Mouse (Mus musculus) midbrain, postnatal 0 days (tissue): ENCODE results near the gene Mad1l1. TPM values are rescaled to one million over a fixed set of nuclear protein-coding genes. Genes with fewer than 3 reads are reported as not detected.

Experiments
- ATAC-seq: fragments of 200-750 bp; cut with Nextera tagmentation; 2 replicates; pipeline ENCODE4 v1.8.0; 2017; ENCODE audit warnings: moderate number of reproducible peaks, mild to moderate bottlenecking, moderate TSS enrichment, moderate library complexity; ENCODE audit not compliant: low FRiP score
- DNase-seq: peaks from one replicate; pipeline ENCODE4 v3.0.0-alpha.2; 2015; ENCODE audit warnings: low spot score
- H3K27ac ChIP-seq: fragments of 300-500 bp; sonication (generic); 2 replicates; pipeline ENCODE4 v1.5.1; 2014; ENCODE audit warnings: low read depth, mild to moderate bottlenecking, low read length, mixed read lengths
- H3K27me3 ChIP-seq: fragments of 300-500 bp; sonication (generic); 2 replicates; pipeline ENCODE4 v1.6.1; 2014; ENCODE audit warnings: low read length, control low read depth, mixed read lengths; ENCODE audit not compliant: insufficient read depth
- H3K36me3 ChIP-seq: fragments of 300-500 bp; sonication (generic); 2 replicates; pipeline ENCODE4 v1.6.1; 2014; ENCODE audit warnings: low read length, control low read depth, mixed read lengths; ENCODE audit not compliant: insufficient read depth
- H3K4me1 ChIP-seq: fragments of 300-500 bp; sonication (generic); 2 replicates; pipeline ENCODE4 v1.6.1; 2014; ENCODE audit warnings: mild to moderate bottlenecking, control low read depth, antibody characterized with exemption, low read length, mixed read lengths; ENCODE audit not compliant: insufficient read depth
- H3K4me2 ChIP-seq: fragments of 300-500 bp; sonication (generic); 2 replicates; pipeline ENCODE4 v1.6.1; 2014; ENCODE audit warnings: low read depth, mild to moderate bottlenecking, low read length, mixed read lengths; ENCODE audit not compliant: poor library complexity, severe bottlenecking
- H3K4me3 ChIP-seq: fragments of 300-500 bp; sonication (generic); 2 replicates; pipeline ENCODE4 v1.5.1; 2014; ENCODE audit warnings: low read depth, mild to moderate bottlenecking, low read length, moderate library complexity
- H3K9ac ChIP-seq: fragments of 300-500 bp; sonication (generic); replicated peaks from 2 replicates; pipeline ENCODE4 v1.6.1; 2014; ENCODE audit warnings: mild to moderate bottlenecking, low read length, moderate library complexity, mixed read lengths; ENCODE audit not compliant: poor library complexity, severe bottlenecking
- H3K9me3 ChIP-seq: fragments of 300-500 bp; sonication (generic); 2 replicates; pipeline ENCODE4 v1.6.1; 2016; ENCODE audit warnings: low read length, control low read depth
- CTCF ChIP-seq: IDR thresholded peaks from 2 replicates; pipeline ENCODE4 v1.5.1; 2016; ENCODE audit warnings: antibody characterized with exemption, mild to moderate bottlenecking
- WGBS: fragments of 180-500 bp; shearing (Covaris S2); extraction: QIAGEN DNeasy Blood & Tissue Kit; methylation state at CpG from one replicate; pipeline ENCODE4 v1.1.7; 2014; 5-methylcytosine and 5-hydroxymethylcytosine counted together
- polyA plus RNA-seq: library from polyadenylated mRNA; unstranded; fragments of >200 nt; fragmentation: Nextera tagmentation; extraction: Ambion mirVana; gene quantifications from 2 replicates; pipeline ENCODE4 v1.2.1, GENCODE M21; 2015
- total RNA-seq: library from RNA; depleted of rRNA; stranded (reverse); fragments of >200 nt; gene quantifications from 2 replicates; pipeline ENCODE4 v1.2.3, GENCODE M21; 2014

Gene Mad1l1
- total and polyA plus RNA-seq, 2 experiments from 2014 or later: 25.9 to 33.5 TPM

GRCm38 (mm10) chr5:140167080-140167479 lies 154.3 kb downstream of the Mad1l1 start:
- DNase-seq (no peak), ATAC-seq (no peak)
- WGBS: 93% methylated on average over 6 of the region's 6 CpGs
- TF ChIP-seq CTCF: no peak
- no peak overlapping the region for H3K27ac ChIP-seq
- no peak overlapping the region for H3K9ac ChIP-seq
- H3K4me2 ChIP-seq: no peak overlapping the region
- no peaks in the 10 kb centered on the region for H3K27me3 ChIP-seq
- no peaks in the 10 kb centered on the region for H3K36me3 ChIP-seq
- no peaks in the 10 kb centered on the region for H3K4me1 ChIP-seq
- no peak overlapping the region for H3K4me3 ChIP-seq
- no peaks in the 10 kb centered on the region for H3K9me3 ChIP-seq

- H3K27ac ChIP-seq: no peak overlapping the region
- no peaks in the 10 kb centered on the region for H3K4me1 ChIP-seq
- TF ChIP-seq CTCF: no peak
- no peak for DNase-seq
- no peak overlapping the region for H3K4me2 ChIP-seq
- no peak overlapping the region for H3K9ac ChIP-seq
- no peak overlapping the region for H3K4me3 ChIP-seq
- no peaks in the 10 kb centered on the region for H3K27me3 ChIP-seq
- no peak for ATAC-seq
- no peaks in the 10 kb centered on the region for H3K9me3 ChIP-seq
- 81% methylated on average over 6 of the region's 6 CpGs for WGBS
- no peaks in the 10 kb centered on the region for H3K36me3 ChIP-seq
These were observed 157.4 kb downstream of the Mad1l1 start for GRCm38 (mm10) chr5:140163947-140164346.

- ATAC-seq (no peak), DNase-seq (no peak)
- no peaks in the 10 kb centered on the region for H3K27me3 ChIP-seq
- no peak for TF ChIP-seq CTCF
- H3K9ac ChIP-seq: no peak overlapping the region
- H3K4me3 ChIP-seq: no peak overlapping the region
- H3K36me3 ChIP-seq: no peaks in the 10 kb centered on the region
- no peak overlapping the region for H3K27ac ChIP-seq
- H3K4me1 ChIP-seq: no peaks in the 10 kb centered on the region
- no peak overlapping the region for H3K4me2 ChIP-seq
- H3K9me3 ChIP-seq: no peaks in the 10 kb centered on the region
- WGBS: 44% methylated on average over 6 of the region's 6 CpGs
These were observed 159.1 kb downstream of the Mad1l1 start for GRCm38 (mm10) chr5:140162071-140162845.

GRCm38 (mm10) chr5:140159007-140159406 lies 162.3 kb downstream of the Mad1l1 start:
- 91% methylated on average over 4 of the region's 4 CpGs for WGBS
- Histone ChIP-seq H3K27ac (no peak overlapping the region), H3K9me3 (no peaks in the 10 kb centered on the region), H3K9ac (no peak overlapping the region), H3K4me1 (no peaks in the 10 kb centered on the region), H3K27me3 (no peaks in the 10 kb centered on the region), H3K4me3 (no peak overlapping the region), H3K36me3 (no peaks in the 10 kb centered on the region), H3K4me2 (no peak overlapping the region)
- ATAC-seq (no peak), DNase-seq (no peak)
- no peak for TF ChIP-seq CTCF

GRCm38 (mm10) chr5:140157886-140158627 lies 163.3 kb downstream of the Mad1l1 start:
- ATAC-seq: no peak
- no peaks in the 10 kb centered on the region for H3K9me3 ChIP-seq
- no peak overlapping the region for H3K4me2 ChIP-seq
- no peaks in the 10 kb centered on the region for H3K36me3 ChIP-seq
- no peak overlapping the region for H3K4me3 ChIP-seq
- no peak overlapping the region for H3K27ac ChIP-seq
- no peak for DNase-seq
- no peaks in the 10 kb centered on the region for H3K4me1 ChIP-seq
- no peak for TF ChIP-seq CTCF
- H3K27me3 ChIP-seq: no peaks in the 10 kb centered on the region
- WGBS: 100% methylated on average over 1 of the region's 1 CpGs
- no peak overlapping the region for H3K9ac ChIP-seq

- TF ChIP-seq CTCF: no peak
- no peaks in the 10 kb centered on the region for H3K4me1 ChIP-seq
- H3K27ac ChIP-seq: no peak overlapping the region
- no peaks in the 10 kb centered on the region for H3K27me3 ChIP-seq
- no peaks in the 10 kb centered on the region for H3K9me3 ChIP-seq
- no peak overlapping the region for H3K4me2 ChIP-seq
- H3K9ac ChIP-seq: no peak overlapping the region
- WGBS: 81% methylated on average over 3 of the region's 3 CpGs
- no peaks in the 10 kb centered on the region for H3K36me3 ChIP-seq
- DNase-seq: no peak
- H3K4me3 ChIP-seq: no peak overlapping the region
- no peak for ATAC-seq
These were observed 167.2 kb downstream of the Mad1l1 start for GRCm38 (mm10) chr5:140154166-140154565.
